Mouse (Mus musculus) MEL (cell line): ENCODE results near the gene Slc35e4. TPM values are rescaled to one million over a fixed set of nuclear protein-coding genes. Genes with fewer than 3 reads are reported as not detected.
A peak's percentile ranks its signal among the peaks of the same experiment; 100 is the strongest.

ENCODE experiments used
- DNase-seq: peaks from one replicate; pipeline ENCODE4 v3.0.0; 2011; ENCODE audit warnings: low read depth, low spot score
- H3K27ac ChIP-seq: 2 replicates; pipeline ENCODE4 v1.5.1; 2012; ENCODE audit warnings: low read depth, mild to moderate bottlenecking, control low read depth, low read length, moderate library complexity; ENCODE audit not compliant: control insufficient read depth
- H3K27me3 ChIP-seq, 2 experiments: fragments of 150-350 bp in 1 of 2; sonication (generic) in 1 of 2; 2 replicates each; pipeline ENCODE4 v1.6.1; 2012; ENCODE audit warnings: low read length in 2 of 2, mild to moderate bottlenecking in 2 of 2, improper control_type of control experiment in 1 of 2, moderate library complexity in 1 of 2; ENCODE audit not compliant: insufficient read depth in 2 of 2, control insufficient read depth in 1 of 2
- H3K36me3 ChIP-seq, 2 experiments: 2 replicates each; pipeline ENCODE4 v1.6.1; 2012 to 2014; ENCODE audit warnings: low read length in 2 of 2, improper control_type of control experiment in 1 of 2, inconsistent platforms in 1 of 2, mild to moderate bottlenecking in 1 of 2; ENCODE audit not compliant: insufficient read depth in 2 of 2, control insufficient read depth in 1 of 2
- H3K4me1 ChIP-seq, 2 experiments: fragments of 150-350 bp in 1 of 2; sonication (generic) in 1 of 2; 2 replicates each; pipeline ENCODE4 v1.6.1; 2012; ENCODE audit warnings: low read length in 2 of 2, improper control_type of control experiment in 1 of 2, mild to moderate bottlenecking in 1 of 2; ENCODE audit not compliant: insufficient read depth in 2 of 2, control insufficient read depth in 1 of 2
- H3K4me3 ChIP-seq, 2 experiments: fragments of 150-350 bp in 1 of 2; sonication (generic) in 1 of 2; 2 replicates each; pipeline ENCODE4 v1.5.1; 2012; ENCODE audit warnings: low read depth in 2 of 2, low read length in 2 of 2, mild to moderate bottlenecking in 2 of 2, moderate library complexity in 2 of 2, control low read depth in 1 of 2, improper control_type of control experiment in 1 of 2; ENCODE audit not compliant: control insufficient read depth in 1 of 2, insufficient read depth in 1 of 2
- H3K79me2 ChIP-seq: 2 replicates; pipeline ENCODE4 v1.6.1; 2012; ENCODE audit warnings: mild to moderate bottlenecking, low read length, moderate library complexity; ENCODE audit not compliant: control insufficient read depth, poor library complexity, insufficient read depth
- H3K9ac ChIP-seq: 2 replicates; pipeline ENCODE4 v1.6.1; 2012; ENCODE audit warnings: low read depth, mild to moderate bottlenecking, control low read depth, low read length, moderate library complexity; ENCODE audit not compliant: control insufficient read depth, poor library complexity, severe bottlenecking
- H3K9me3 ChIP-seq: fragments of 150-350 bp; sonication (generic); replicated peaks from 2 replicates; pipeline ENCODE4 v1.6.1; 2012; ENCODE audit warnings: mild to moderate bottlenecking, low read length, improper control_type of control experiment, moderate library complexity; ENCODE audit not compliant: insufficient read depth
- BHLHE40 ChIP-seq: IDR thresholded peaks from 2 replicates; pipeline ENCODE4 v1.6.1; 2012; ENCODE audit warnings: low read depth, mild to moderate bottlenecking, inconsistent platforms, low read length, improper control_type of control experiment, borderline replicate concordance
- CHD1 ChIP-seq: IDR thresholded peaks from 2 replicates; pipeline ENCODE4 v1.6.1; 2012; ENCODE audit warnings: low read depth, mild to moderate bottlenecking, inconsistent platforms, low read length, improper control_type of control experiment
- E2F4 ChIP-seq: IDR thresholded peaks from 2 replicates; pipeline ENCODE4 v1.6.1; 2011; ENCODE audit warnings: low read depth, low read length, improper control_type of control experiment, borderline replicate concordance
- EP300 ChIP-seq, 2 experiments: IDR thresholded peaks; 2 replicates each; pipeline ENCODE4 v1.6.1; 2011; ENCODE audit warnings: improper control_type of control experiment in 2 of 2, low read length in 2 of 2, low read depth in 1 of 2, mild to moderate bottlenecking in 1 of 2
- GABPA ChIP-seq: IDR thresholded peaks from 2 replicates; pipeline ENCODE4 v1.6.1; 2012; ENCODE audit warnings: low read depth, mild to moderate bottlenecking, inconsistent platforms, low read length, improper control_type of control experiment, moderate library complexity
- HCFC1 ChIP-seq: IDR thresholded peaks from 2 replicates; pipeline ENCODE4 v1.6.1; 2012; ENCODE audit warnings: low read depth, mild to moderate bottlenecking, inconsistent platforms, low read length, improper control_type of control experiment, moderate library complexity
- JUND ChIP-seq: IDR thresholded peaks from 2 replicates; pipeline ENCODE4 v1.6.1; 2011; ENCODE audit warnings: low read depth, mild to moderate bottlenecking, improper control_type of control experiment, low read length
- NRF1 ChIP-seq: IDR thresholded peaks from 2 replicates; pipeline ENCODE4 v1.6.1; 2014; ENCODE audit warnings: low read depth, mild to moderate bottlenecking, inconsistent platforms, low read length, improper control_type of control experiment, moderate library complexity; ENCODE audit not compliant: poor library complexity, insufficient read depth, severe bottlenecking
- POLR2A ChIP-seq, 2 experiments: IDR thresholded peaks; 2 replicates each; pipeline ENCODE4 v1.6.1; 2011 to 2012; ENCODE audit warnings: low read length in 2 of 2, mild to moderate bottlenecking in 2 of 2, control low read depth in 1 of 2, improper control_type of control experiment in 1 of 2, low read depth in 1 of 2, moderate library complexity in 1 of 2; ENCODE audit not compliant: control insufficient read depth in 1 of 2, insufficient read depth in 1 of 2, poor library complexity in 1 of 2
- POLR2AphosphoS2 ChIP-seq: IDR thresholded peaks from 2 replicates; pipeline ENCODE4 v1.6.1; 2011; ENCODE audit warnings: low read length, improper control_type of control experiment
- SMC3 ChIP-seq: IDR thresholded peaks from 2 replicates; pipeline ENCODE4 v1.6.1; 2011; ENCODE audit warnings: low read depth, low read length, improper control_type of control experiment
- TBP ChIP-seq: IDR thresholded peaks from 2 replicates; pipeline ENCODE4 v1.8.0; 2011; ENCODE audit warnings: low read depth, low read length, improper control_type of control experiment
- TCF12 ChIP-seq: IDR thresholded peaks from 2 replicates; pipeline ENCODE4 v1.6.1; 2014; ENCODE audit warnings: low read depth, mild to moderate bottlenecking, inconsistent platforms, low read length, improper control_type of control experiment, moderate library complexity
- UBTF ChIP-seq: IDR thresholded peaks from 2 replicates; pipeline ENCODE4 v1.6.1; 2012; ENCODE audit warnings: low read depth, mild to moderate bottlenecking, inconsistent platforms, low read length, improper control_type of control experiment, moderate library complexity, borderline replicate concordance; ENCODE audit not compliant: insufficient read depth
- USF1 ChIP-seq: IDR thresholded peaks from 2 replicates; pipeline ENCODE4 v1.6.1; 2014; ENCODE audit warnings: low read depth, mild to moderate bottlenecking, inconsistent platforms, low read length, improper control_type of control experiment, moderate library complexity
- ZC3H11A ChIP-seq: IDR thresholded peaks from 2 replicates; pipeline ENCODE4 v1.6.1; 2012; ENCODE audit warnings: low read depth, mild to moderate bottlenecking, inconsistent platforms, low read length, improper control_type of control experiment
- ZKSCAN1 ChIP-seq: IDR thresholded peaks from 2 replicates; pipeline ENCODE4 v1.6.1; 2012; ENCODE audit warnings: low read depth, mild to moderate bottlenecking, inconsistent platforms, low read length, improper control_type of control experiment, moderate library complexity
- ZNF384 ChIP-seq: IDR thresholded peaks from 2 replicates; pipeline ENCODE4 v1.6.1; 2012; ENCODE audit warnings: low read depth, mild to moderate bottlenecking, inconsistent platforms, low read length, improper control_type of control experiment
- polyA plus RNA-seq, 2 experiments: library from polyadenylated mRNA; stranded (reverse) in 1 of 2; unstranded in 1 of 2; fragments of >175 nt in 1 of 2; fragments of >200 nt in 1 of 2; gene quantifications; 2 replicates each; pipeline versions ENCODE4 v1.2.1 to v1.2.4; 2012; ENCODE audit warnings: low replicate concordance in 2 of 2, low read depth in 1 of 2; ENCODE audit not compliant: insufficient read length in 2 of 2, insufficient read depth in 1 of 2, missing spikeins in 1 of 2
- total RNA-seq: library from RNA; depleted of rRNA; stranded (reverse); fragments of 300-350 nt; gene quantifications from 2 replicates; pipeline ENCODE4 v1.2.3, GENCODE M21; 2012

Gene Slc35e4
- total and polyA plus RNA-seq, 3 experiments = 12.1 to 14.0 TPM; not detected in 1

DNA sequence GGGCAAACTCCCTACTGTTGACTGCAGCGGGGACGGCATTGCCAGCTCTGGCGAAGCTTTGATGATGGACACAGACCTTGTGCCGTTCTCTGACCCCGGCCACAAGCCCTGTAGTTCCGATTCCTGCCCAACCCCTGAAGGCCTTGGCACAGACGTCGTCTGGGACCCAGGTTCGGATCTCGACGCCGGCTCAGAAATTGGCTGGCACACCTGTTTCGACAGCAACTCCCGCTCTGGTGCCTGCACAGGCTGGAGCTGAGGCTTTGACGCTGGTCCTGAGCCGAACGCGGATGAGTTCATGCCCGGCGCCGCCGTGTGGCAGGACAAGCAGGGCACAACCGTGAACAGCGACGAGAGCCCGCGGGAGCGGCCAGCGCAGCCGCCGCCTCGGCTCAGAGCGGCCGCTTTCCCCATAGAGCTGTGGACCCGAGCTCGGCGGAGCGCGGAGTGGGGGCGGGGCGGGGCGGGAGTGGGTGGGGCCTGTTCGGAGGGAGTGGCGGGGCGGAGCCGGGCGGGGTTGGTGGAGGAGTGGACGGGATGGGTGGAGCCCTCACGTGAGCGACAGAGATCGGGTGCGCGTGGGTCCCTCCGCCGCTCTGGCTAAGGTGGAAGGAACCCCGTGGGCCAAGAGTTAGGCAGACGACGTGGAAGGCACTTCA is 50.9 kb downstream of the Slc35e4 start, which contains the start of gene Osbp2:
TSS of gene Osbp2 (minus strand) at position 450 of the 659 bp plus-strand sequence.
- Histone ChIP-seq H3K9ac (peak within 1 kb of the TSS; percentile 52), H3K4me3 (peak within 1 kb of the TSS; percentile 63 to 78), H3K27ac (no peak within 1 kb of the TSS)

DNA sequence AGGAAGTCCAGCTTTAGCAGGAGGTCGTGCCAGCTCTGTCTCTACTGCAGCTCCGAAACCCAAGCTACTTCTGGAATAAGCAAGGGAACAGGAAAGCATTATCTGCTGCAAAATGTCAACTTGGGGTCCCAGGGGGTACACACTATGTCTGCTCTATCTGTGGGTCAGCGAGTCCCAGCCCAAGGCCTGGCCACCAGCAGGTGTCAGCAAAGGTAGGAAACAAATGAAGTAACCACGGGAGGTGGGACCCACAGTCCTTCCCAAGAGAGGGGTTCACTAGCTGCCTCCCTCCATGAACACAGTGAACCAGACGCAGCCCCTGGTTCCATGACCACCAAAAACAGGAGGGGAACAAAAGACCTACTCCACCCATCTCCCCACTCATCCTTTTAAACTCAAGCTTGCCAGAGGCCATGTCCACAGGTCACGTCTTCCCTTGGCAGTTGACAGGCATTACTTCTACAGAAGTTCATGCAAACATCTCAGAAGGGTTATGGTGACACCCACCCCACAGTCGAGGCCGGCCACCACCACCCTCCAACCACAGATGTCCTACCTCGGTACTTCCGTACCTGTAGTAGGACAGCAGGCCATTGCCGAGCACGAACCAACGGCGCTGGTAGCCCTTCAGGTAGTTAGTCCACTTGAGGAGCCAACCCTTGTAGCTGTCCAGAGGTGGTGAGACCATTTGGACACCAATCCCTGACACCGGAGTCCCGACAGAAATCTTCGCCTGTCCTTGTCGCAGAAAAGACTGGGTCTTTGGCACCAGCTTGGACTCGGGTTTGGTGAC is 51.6 kb downstream of the Slc35e4 start:
- no peak overlapping the region for H3K4me3 ChIP-seq
- no peak overlapping the region for H3K9ac ChIP-seq
- peaks cover 3 to 7% of the 10 kb centered on the region in 2 experiments; a peak in 3 of 4 replicates for H3K4me1 ChIP-seq
- no peak for TF ChIP-seq ZKSCAN1
- TF ChIP-seq, all 39 proteins: peak for 0
- Histone ChIP-seq H3K79me2 (no peaks in the 10 kb centered on the region), H3K27ac (no peak overlapping the region), H3K27me3 (peaks cover 8 to 21% of the 10 kb centered on the region in 2 experiments), H3K36me3 (peaks cover 0 to 2% of the 10 kb centered on the region in 2 experiments; a peak in 1 of 4 replicates), H3K9me3 (no peaks in the 10 kb centered on the region)
- no peak for DNase-seq

More for the DNA sequence above, 50.9 kb downstream of the Slc35e4 start, which contains the start of gene Osbp2:
- no peaks in the 10 kb centered on the region for H3K79me2 ChIP-seq
- H3K9me3 ChIP-seq = no peaks in the 10 kb centered on the region
- H3K36me3 ChIP-seq = peaks cover 0 to 2% of the 10 kb centered on the region in 2 experiments; a peak in 1 of 4 replicates
- peaks cover 7 to 16% of the 10 kb centered on the region in 2 experiments for H3K27me3 ChIP-seq
- H3K4me1 ChIP-seq = peaks cover 3 to 7% of the 10 kb centered on the region in 2 experiments; a peak in 3 of 4 replicates
- DNase-seq = peak; percentile 80
- TF ChIP-seq POLR2A (IDR thresholded peaks at IDR 0.05; ENCODE audit: control insufficient read depth in 1 of 2, insufficient read depth in 1 of 2, low read depth in 1 of 2, low read length in 2 of 2, poor library complexity in 1 of 2) (peak in 1 of 2 experiments; percentile 43; a peak in 1 of 4 replicates), CHD1 (no peak), EP300 (IDR thresholded peaks at IDR 0.05; ENCODE audit: low read depth in 1 of 2, low read length in 2 of 2) (no peak), USF1 (peak; percentile 77), ZNF384 (no peak), TCF12 (0 out of 2 replicates have a peak, but pooled peaks have one; percentile 5), BHLHE40 (peak; percentile 98), GABPA (no peak)

- Histone ChIP-seq H3K36me3 (peaks cover 0 to 2% of the 10 kb centered on the region in 2 experiments; a peak in 1 of 4 replicates), H3K4me3 (no peak overlapping the region)
- DNase-seq = no peak
- TF ChIP-seq UBTF (no peak), POLR2AphosphoS2 (no peak), E2F4 (no peak), JUND (no peak), HCFC1 (no peak), TCF12 (no peak), TBP (no peak), ZC3H11A (no peak), SMC3 (no peak), NRF1 (no peak)
- TF ChIP-seq, all 39 proteins: peak for 0
- Histone ChIP-seq H3K9me3 (no peaks in the 10 kb centered on the region), H3K4me1 (peaks cover 3 to 7% of the 10 kb centered on the region in 2 experiments; a peak in 3 of 4 replicates), H3K9ac (no peak overlapping the region), H3K27me3 (peaks cover 15 to 34% of the 10 kb centered on the region in 2 experiments), H3K27ac (no peak overlapping the region), H3K79me2 (no peaks in the 10 kb centered on the region)
Measured at GRCm38 (mm10) chr11:3860361-3860760, 54.1 kb downstream of the Slc35e4 start.
